Mouse (Mus musculus): ENCODE measurements around the gene Gm10037.

The Gm10037 gene

DNA sequence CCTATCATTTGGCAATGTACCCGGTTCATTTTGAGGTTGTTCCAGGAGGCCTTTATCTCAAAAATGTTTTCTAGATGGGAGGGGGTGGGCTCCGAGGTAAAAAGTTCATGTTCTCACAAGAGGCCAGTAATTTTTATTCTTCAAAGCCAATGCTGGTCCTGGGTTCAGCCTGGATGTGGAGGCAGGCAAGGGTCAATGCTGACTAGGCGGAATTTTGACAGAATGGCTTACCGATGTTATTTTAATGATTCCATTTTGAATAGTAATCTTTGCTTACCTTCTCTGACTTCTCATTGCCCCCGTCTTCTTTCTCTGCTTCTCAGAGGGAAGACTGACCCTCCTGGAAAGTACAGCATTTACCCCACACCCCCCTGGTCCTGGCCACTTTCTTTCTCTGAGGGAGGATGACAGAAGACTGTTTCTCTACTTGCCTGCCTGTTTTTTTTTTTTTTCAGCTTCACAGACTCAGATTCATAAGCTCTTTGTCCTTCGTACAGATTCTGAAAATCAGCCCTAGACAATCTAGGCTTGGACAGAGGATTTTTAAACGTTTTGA is 45.9 kb downstream of the Gm10037 start:
- no peak for DNase-seq (ENCODE audit: low spot score)

- DNase-seq (ENCODE audit: low spot score), result no peak
Measured at GRCm38 (mm10) chr13:67883966-67884365, 53.1 kb downstream of the Gm10037 start.

Measured in urinary bladder, postnatal 10 days (tissue).